Mouse (Mus musculus): ENCODE data around the gene Efcab6.

Gene Efcab6

GRCm38 (mm10) chr15:83999071-83999470, 66.1 kb downstream of the Efcab6 start:
- no peak for TF ChIP-seq GATA4 (IDR thresholded peaks at IDR 0.05; ENCODE audit: insufficient replicate concordance, low read length)

GRCm38 (mm10) chr15:83998586-83998985, 66.6 kb downstream of the Efcab6 start:
- no peak for TF ChIP-seq GATA4 (IDR thresholded peaks at IDR 0.05; ENCODE audit: insufficient replicate concordance, low read length)

GRCm38 (mm10) chr15:83998115-83998514, 67.1 kb downstream of the Efcab6 start:
- no peak for TF ChIP-seq GATA4 (IDR thresholded peaks at IDR 0.05; ENCODE audit: insufficient replicate concordance, low read length)

- TF ChIP-seq GATA4 (IDR thresholded peaks at IDR 0.05; ENCODE audit: insufficient replicate concordance, low read length) = no peak
Observed at GRCm38 (mm10) chr15:83997550-83997949, 67.6 kb downstream of the Efcab6 start.

- TF ChIP-seq GATA4 (IDR thresholded peaks at IDR 0.05; ENCODE audit: insufficient replicate concordance, low read length) = no peak
Observed at GRCm38 (mm10) chr15:83996864-83997263, 68.3 kb downstream of the Efcab6 start.

GRCm38 (mm10) chr15:83992191-83992590, 73.0 kb downstream of the Efcab6 start:
- TF ChIP-seq GATA4 (IDR thresholded peaks at IDR 0.05; ENCODE audit: insufficient replicate concordance, low read length) = no peak

- TF ChIP-seq GATA4 (IDR thresholded peaks at IDR 0.05; ENCODE audit: insufficient replicate concordance, low read length) = no peak
Observed at GRCm38 (mm10) chr15:83991461-83991860, 73.7 kb downstream of the Efcab6 start.

GRCm38 (mm10) chr15:83989241-83989640, 75.9 kb downstream of the Efcab6 start:
- no peak for TF ChIP-seq GATA4 (IDR thresholded peaks at IDR 0.05; ENCODE audit: insufficient replicate concordance, low read length)

GRCm38 (mm10) chr15:83988087-83988486, 77.1 kb downstream of the Efcab6 start:
- TF ChIP-seq GATA4 (IDR thresholded peaks at IDR 0.05; ENCODE audit: insufficient replicate concordance, low read length) = no peak

- TF ChIP-seq GATA4 (IDR thresholded peaks at IDR 0.05; ENCODE audit: insufficient replicate concordance, low read length) = no peak
Observed at GRCm38 (mm10) chr15:83982186-83982936, 82.8 kb downstream of the Efcab6 start.

- TF ChIP-seq GATA4 (IDR thresholded peaks at IDR 0.05; ENCODE audit: insufficient replicate concordance, low read length) = no peak
Observed at GRCm38 (mm10) chr15:83978865-83979264, 86.3 kb downstream of the Efcab6 start.

GRCm38 (mm10) chr15:83977108-83977507, 88.1 kb downstream of the Efcab6 start:
- no peak for TF ChIP-seq GATA4 (IDR thresholded peaks at IDR 0.05; ENCODE audit: insufficient replicate concordance, low read length)

GRCm38 (mm10) chr15:83972206-83972605, 93.0 kb downstream of the Efcab6 start:
- TF ChIP-seq GATA4 (IDR thresholded peaks at IDR 0.05; ENCODE audit: insufficient replicate concordance, low read length) = no peak

- no peak for TF ChIP-seq GATA4 (IDR thresholded peaks at IDR 0.05; ENCODE audit: insufficient replicate concordance, low read length)
Observed at GRCm38 (mm10) chr15:83967802-83968201, 97.4 kb downstream of the Efcab6 start.

GRCm38 (mm10) chr15:83965126-83965525, 100.1 kb downstream of the Efcab6 start:
- no peak for TF ChIP-seq GATA4 (IDR thresholded peaks at IDR 0.05; ENCODE audit: insufficient replicate concordance, low read length)

GRCm38 (mm10) chr15:83958376-83958775, 106.8 kb downstream of the Efcab6 start:
- TF ChIP-seq GATA4 (IDR thresholded peaks at IDR 0.05; ENCODE audit: insufficient replicate concordance, low read length) = no peak

GRCm38 (mm10) chr15:83956996-83957395, 108.2 kb downstream of the Efcab6 start:
- TF ChIP-seq GATA4 (IDR thresholded peaks at IDR 0.05; ENCODE audit: insufficient replicate concordance, low read length) = no peak
